Mouse (Mus musculus): ENCODE results near the gene Smchd1. TPM values are rescaled to one million over a fixed set of nuclear protein-coding genes. Genes with fewer than 3 reads are reported as not detected.

Smchd1 gene
- polyA plus RNA-seq, 1 experiment from 2014 or later = 76.1 TPM

GRCm38 (mm10) chr17:71485791-71486230 lies 10.7 kb upstream of the Smchd1 start:
- no peak for ATAC-seq (ENCODE audit: low FRiP score)
- Histone ChIP-seq H3K9ac (ENCODE audit: low read length) (no peak overlapping the region), H3K4me2 (no peak overlapping the region), H3K4me1 (ENCODE audit: control insufficient read depth, insufficient read depth, low read length) (no peaks in the 10 kb centered on the region), H3K27me3 (ENCODE audit: control insufficient read depth, insufficient read depth, low read length) (no peaks in the 10 kb centered on the region), H3K4me3 (ENCODE audit: low read depth, low read length) (no peak overlapping the region), H3K9me3 (ENCODE audit: control insufficient read depth, low read length) (no peaks in the 10 kb centered on the region), H3K27ac (ENCODE audit: low read depth, low read length) (no peak overlapping the region), H3K36me3 (ENCODE audit: control insufficient read depth, insufficient read depth, low read length) (no peaks in the 10 kb centered on the region)
- WGBS = 70% methylated on average over 12 of the region's 12 CpGs
- no peak for DNase-seq (ENCODE audit: low spot score, missing footprints)

GRCm38 (mm10) chr17:71484711-71485110 lies 9.6 kb upstream of the Smchd1 start:
- Histone ChIP-seq H3K4me2 (no peak overlapping the region), H3K4me3 (ENCODE audit: low read depth, low read length) (no peak overlapping the region), H3K4me1 (ENCODE audit: control insufficient read depth, insufficient read depth, low read length) (no peaks in the 10 kb centered on the region), H3K27ac (ENCODE audit: low read depth, low read length) (no peak overlapping the region), H3K9me3 (ENCODE audit: control insufficient read depth, low read length) (no peaks in the 10 kb centered on the region), H3K27me3 (ENCODE audit: control insufficient read depth, insufficient read depth, low read length) (no peaks in the 10 kb centered on the region), H3K36me3 (ENCODE audit: control insufficient read depth, insufficient read depth, low read length) (no peaks in the 10 kb centered on the region), H3K9ac (ENCODE audit: low read length) (no peak overlapping the region)
- 90% methylated on average over 5 of the region's 5 CpGs for WGBS
- DNase-seq (ENCODE audit: low spot score, missing footprints) (no peak), ATAC-seq (ENCODE audit: low FRiP score) (no peak)

GRCm38 (mm10) chr17:71483418-71484060 lies 8.4 kb upstream of the Smchd1 start:
- no peak overlapping the region for H3K9ac ChIP-seq (ENCODE audit: low read length)
- no peak overlapping the region for H3K4me3 ChIP-seq (ENCODE audit: low read depth, low read length)
- ATAC-seq (ENCODE audit: low FRiP score) (no peak), DNase-seq (ENCODE audit: low spot score, missing footprints) (no peak)
- WGBS = 86% methylated on average over 7 of the region's 7 CpGs
- no peaks in the 10 kb centered on the region for H3K27me3 ChIP-seq (ENCODE audit: control insufficient read depth, insufficient read depth, low read length)
- no peaks in the 10 kb centered on the region for H3K9me3 ChIP-seq (ENCODE audit: control insufficient read depth, low read length)
- no peak overlapping the region for H3K4me2 ChIP-seq
- H3K36me3 ChIP-seq (ENCODE audit: control insufficient read depth, insufficient read depth, low read length) = no peaks in the 10 kb centered on the region
- no peak overlapping the region for H3K27ac ChIP-seq (ENCODE audit: low read depth, low read length)
- H3K4me1 ChIP-seq (ENCODE audit: control insufficient read depth, insufficient read depth, low read length) = no peaks in the 10 kb centered on the region

- Histone ChIP-seq H3K4me1 (ENCODE audit: control insufficient read depth, insufficient read depth, low read length) (peaks cover 2% of the 10 kb centered on the region; the same call in 1 of the 2 replicates), H3K27ac (ENCODE audit: low read depth, low read length) (no peak overlapping the region), H3K9me3 (ENCODE audit: control insufficient read depth, low read length) (no peaks in the 10 kb centered on the region), H3K36me3 (ENCODE audit: control insufficient read depth, insufficient read depth, low read length) (no peaks in the 10 kb centered on the region), H3K9ac (ENCODE audit: low read length) (no peak overlapping the region), H3K4me3 (ENCODE audit: low read depth, low read length) (no peak overlapping the region), H3K27me3 (ENCODE audit: control insufficient read depth, insufficient read depth, low read length) (no peaks in the 10 kb centered on the region), H3K4me2 (no peak overlapping the region)
- DNase-seq (ENCODE audit: low spot score, missing footprints) (no peak), ATAC-seq (ENCODE audit: low FRiP score) (no peak)
- WGBS = 81% methylated on average over 5 of the region's 5 CpGs
Observed at GRCm38 (mm10) chr17:71479381-71479901, 4.3 kb upstream of the Smchd1 start.

GRCm38 (mm10) chr17:71477481-71477880 lies 2.3 kb upstream of the Smchd1 start:
- H3K4me2 ChIP-seq = no peak overlapping the region
- DNase-seq (ENCODE audit: low spot score, missing footprints) (no peak), ATAC-seq (ENCODE audit: low FRiP score) (no peak)
- H3K36me3 ChIP-seq (ENCODE audit: control insufficient read depth, insufficient read depth, low read length) = no peaks in the 10 kb centered on the region
- no peak overlapping the region for H3K9ac ChIP-seq (ENCODE audit: low read length)
- no peaks in the 10 kb centered on the region for H3K9me3 ChIP-seq (ENCODE audit: control insufficient read depth, low read length)
- H3K27me3 ChIP-seq (ENCODE audit: control insufficient read depth, insufficient read depth, low read length) = no peaks in the 10 kb centered on the region
- no peak overlapping the region for H3K4me3 ChIP-seq (ENCODE audit: low read depth, low read length)
- H3K4me1 ChIP-seq (ENCODE audit: control insufficient read depth, insufficient read depth, low read length) = peaks cover 7% of the 10 kb centered on the region
- H3K27ac ChIP-seq (ENCODE audit: low read depth, low read length) = no peak overlapping the region
- WGBS = 93% methylated on average over 8 of the region's 8 CpGs

- peak overlapping the region; percentile 64 for H3K4me2 ChIP-seq
- H3K4me1 ChIP-seq (ENCODE audit: control insufficient read depth, insufficient read depth, low read length) = peaks cover 7% of the 10 kb centered on the region
- peak overlapping the region; percentile 97; the same call in 1 of the 2 replicates for H3K9ac ChIP-seq (ENCODE audit: low read length)
- DNase-seq (ENCODE audit: low spot score, missing footprints) = peak; percentile 87
- WGBS = 84% methylated on average over 7 of the region's 7 CpGs
- ATAC-seq (ENCODE audit: low FRiP score) = no peak
- no peaks in the 10 kb centered on the region for H3K27me3 ChIP-seq (ENCODE audit: control insufficient read depth, insufficient read depth, low read length)
- no peaks in the 10 kb centered on the region for H3K9me3 ChIP-seq (ENCODE audit: control insufficient read depth, low read length)
- no peak overlapping the region for H3K27ac ChIP-seq (ENCODE audit: low read depth, low read length)
- H3K4me3 ChIP-seq (ENCODE audit: low read depth, low read length) = peak overlapping the region; percentile 87; the same call in 1 of the 2 replicates
- H3K36me3 ChIP-seq (ENCODE audit: control insufficient read depth, insufficient read depth, low read length) = no peaks in the 10 kb centered on the region
Observed at GRCm38 (mm10) chr17:71476346-71477020, 1.3 kb upstream of the Smchd1 start.

GRCm38 (mm10) chr17:71475705-71476089 lies 554 bp upstream of the Smchd1 start:
- ATAC-seq (ENCODE audit: low FRiP score) (peak; percentile 82; the same call in 1 of the 2 replicates), DNase-seq (ENCODE audit: low spot score, missing footprints) (peak; percentile 97)
- H3K4me1 ChIP-seq (ENCODE audit: control insufficient read depth, insufficient read depth, low read length) = peaks cover 7% of the 10 kb centered on the region
- no peaks in the 10 kb centered on the region for H3K9me3 ChIP-seq (ENCODE audit: control insufficient read depth, low read length)
- peak overlapping the region; percentile 98 for H3K27ac ChIP-seq (ENCODE audit: low read depth, low read length)
- peak overlapping the region; percentile 64 for H3K4me2 ChIP-seq
- under 1% methylated on average over 31 of the region's 31 CpGs for WGBS
- H3K9ac ChIP-seq (ENCODE audit: low read length) = peak overlapping the region; percentile 97
- peak overlapping the region; percentile 87 for H3K4me3 ChIP-seq (ENCODE audit: low read depth, low read length)
- no peaks in the 10 kb centered on the region for H3K36me3 ChIP-seq (ENCODE audit: control insufficient read depth, insufficient read depth, low read length)
- no peaks in the 10 kb centered on the region for H3K27me3 ChIP-seq (ENCODE audit: control insufficient read depth, insufficient read depth, low read length)

GRCm38 (mm10) chr17:71474128-71474527 lies 1.0 kb downstream of the Smchd1 start:
- 17% methylated on average over 8 of the region's 8 CpGs for whole genome bisulfite sequencing
- ATAC-seq (ENCODE audit: low FRiP score) (no peak), DNase-seq (ENCODE audit: low spot score, missing footprints) (no peak)
- Histone ChIP-seq H3K27me3 (ENCODE audit: control insufficient read depth, insufficient read depth, low read length) (no peaks in the 10 kb centered on the region), H3K4me3 (ENCODE audit: low read depth, low read length) (peak overlapping the region; percentile 87), H3K4me2 (peak overlapping the region; percentile 64), H3K9me3 (ENCODE audit: control insufficient read depth, low read length) (no peaks in the 10 kb centered on the region), H3K4me1 (ENCODE audit: control insufficient read depth, insufficient read depth, low read length) (peaks cover 7% of the 10 kb centered on the region), H3K9ac (ENCODE audit: low read length) (peak overlapping the region; percentile 97), H3K36me3 (ENCODE audit: control insufficient read depth, insufficient read depth, low read length) (no peaks in the 10 kb centered on the region), H3K27ac (ENCODE audit: low read depth, low read length) (no peak overlapping the region)

- DNase-seq (ENCODE audit: low spot score, missing footprints) (no peak), ATAC-seq (ENCODE audit: low FRiP score) (no peak)
- no peak overlapping the region for H3K4me3 ChIP-seq (ENCODE audit: low read depth, low read length)
- no peak overlapping the region for H3K9ac ChIP-seq (ENCODE audit: low read length)
- H3K9me3 ChIP-seq (ENCODE audit: control insufficient read depth, low read length) = no peaks in the 10 kb centered on the region
- peaks cover 6% of the 10 kb centered on the region for H3K4me1 ChIP-seq (ENCODE audit: control insufficient read depth, insufficient read depth, low read length)
- H3K4me2 ChIP-seq = no peak overlapping the region
- WGBS = 86% methylated on average over 2 of the region's 2 CpGs
- H3K27ac ChIP-seq (ENCODE audit: low read depth, low read length) = no peak overlapping the region
- H3K36me3 ChIP-seq (ENCODE audit: control insufficient read depth, insufficient read depth, low read length) = no peaks in the 10 kb centered on the region
- H3K27me3 ChIP-seq (ENCODE audit: control insufficient read depth, insufficient read depth, low read length) = no peaks in the 10 kb centered on the region
Observed at GRCm38 (mm10) chr17:71471261-71471660, 3.9 kb downstream of the Smchd1 start.
